Mouse (Mus musculus) right cerebral cortex, postnatal 10 days (tissue): Measurements from ENCODE around the gene Hist1h2bg.

ENCODE experiments used
- DNase-seq, 2 experiments: peaks; one replicate each; pipeline ENCODE4 v3.0.0; 2021; ENCODE audit warnings: low spot score in 2 of 2

The Hist1h2bg gene

GRCm38 (mm10) chr13:23571022-23571503, at the start of gene Hist1h2bg, which contains the start of gene Hist1h2ae:
Hist1h2bg (plus strand) TSS chr13:23571396.
Hist1h2ae (minus strand) TSS chr13:23571220.
- DNase-seq, result peak; percentile 69 to 82

GRCm38 (mm10) chr13:23521703-23522102, 49.5 kb upstream of the Hist1h2bg start:
- peak; percentile 73 to 81 for DNase-seq

- DNase-seq, result no peak
These were observed 47.2 kb upstream of the Hist1h2bg start for GRCm38 (mm10) chr13:23523976-23524375.

GRCm38 (mm10) chr13:23524654-23525053, 46.5 kb upstream of the Hist1h2bg start:
- DNase-seq, result peak; percentile 75 to 86

GRCm38 (mm10) chr13:23525901-23526300, 45.3 kb upstream of the Hist1h2bg start:
- peak in 1 of 2 experiments; percentile 37 for DNase-seq

- DNase-seq, result peak; percentile 90 to 92
These were observed 44.9 kb upstream of the Hist1h2bg start for GRCm38 (mm10) chr13:23526312-23526711.

- no peak for DNase-seq
These were observed 42.2 kb upstream of the Hist1h2bg start for GRCm38 (mm10) chr13:23529005-23529404.

GRCm38 (mm10) chr13:23529480-23530165, 41.6 kb upstream of the Hist1h2bg start:
- no peak for DNase-seq

- peak; percentile 57 to 69 for DNase-seq
These were observed 40.9 kb upstream of the Hist1h2bg start for GRCm38 (mm10) chr13:23530181-23530900.

- DNase-seq, result peak; percentile 98
These were observed 40.0 kb upstream of the Hist1h2bg start, which contains the start of gene Hist1h4h for GRCm38 (mm10) chr13:23530901-23531875. Hist1h4h (plus strand) TSS chr13:23531050.

GRCm38 (mm10) chr13:23532262-23533075, 38.7 kb upstream of the Hist1h2bg start:
- DNase-seq, result no peak

- peak; percentile 89 to 93 for DNase-seq
These were observed 37.4 kb upstream of the Hist1h2bg start, which contains the start of gene Hist1h2af for GRCm38 (mm10) chr13:23533560-23534367. Hist1h2af (plus strand) TSS chr13:23533906.

GRCm38 (mm10) chr13:23534368-23535131, 36.6 kb upstream of the Hist1h2bg start:
- DNase-seq, result peak in 1 of 2 experiments; percentile 48

- peak; percentile 96 to 98 for DNase-seq
These were observed 35.8 kb upstream of the Hist1h2bg start, which contains the start of gene Hist1h3g for GRCm38 (mm10) chr13:23535137-23536075. Hist1h3g (plus strand) TSS chr13:23535422.

- DNase-seq, result no peak
These were observed 34.9 kb upstream of the Hist1h2bg start for GRCm38 (mm10) chr13:23536076-23536822.

GRCm38 (mm10) chr13:23537006-23537710, 34.0 kb upstream of the Hist1h2bg start:
- no peak for DNase-seq
